Mouse (Mus musculus) liver, embryonic 16.5 days (tissue): ENCODE results near the gene Tspan17. TPM values are rescaled to one million over a fixed set of nuclear protein-coding genes. Genes with fewer than 3 reads are reported as not detected.

Experiments
- ATAC-seq: fragments of 200-750 bp; cut with Nextera tagmentation; 2 replicates; pipeline ENCODE4 v1.8.0; 2017; ENCODE audit warnings: low read depth, mild to moderate bottlenecking, moderate number of reproducible peaks, moderate library complexity
- H3K27ac ChIP-seq: fragments of 300-500 bp; sonication (generic); 2 replicates; pipeline ENCODE4 v1.5.1; 2014; ENCODE audit warnings: mild to moderate bottlenecking, low read length
- H3K27me3 ChIP-seq: fragments of 300-500 bp; sonication (generic); 2 replicates; pipeline ENCODE4 v1.6.1; 2014; ENCODE audit warnings: low read depth, low read length, mixed read lengths; ENCODE audit not compliant: control insufficient read depth, insufficient read depth
- H3K36me3 ChIP-seq: fragments of 300-500 bp; sonication (generic); 2 replicates; pipeline ENCODE4 v1.6.1; 2014; ENCODE audit warnings: mild to moderate bottlenecking; ENCODE audit not compliant: control insufficient read depth, insufficient read depth
- H3K4me1 ChIP-seq: fragments of 300-500 bp; sonication (generic); 2 replicates; pipeline ENCODE4 v1.6.1; 2014; ENCODE audit warnings: low read depth, low read length, mixed read lengths; ENCODE audit not compliant: control insufficient read depth
- H3K4me2 ChIP-seq: fragments of 300-500 bp; sonication (generic); 2 replicates; pipeline ENCODE4 v1.6.1; 2014; ENCODE audit warnings: low read depth, low read length, mixed read lengths
- H3K4me3 ChIP-seq: fragments of 300-500 bp; sonication (generic); 2 replicates; pipeline ENCODE4 v1.5.1; 2014; ENCODE audit warnings: low read depth, mild to moderate bottlenecking, low read length
- H3K9ac ChIP-seq: fragments of 300-500 bp; sonication (generic); 2 replicates; pipeline ENCODE4 v1.6.1; 2014; ENCODE audit warnings: low read depth, low read length
- H3K9me3 ChIP-seq: fragments of 300-500 bp; sonication (generic); replicated peaks from 2 replicates; pipeline ENCODE4 v1.6.1; 2016; ENCODE audit warnings: low read length; ENCODE audit not compliant: control insufficient read depth
- WGBS: fragments of 180-500 bp; shearing (Covaris S2); extraction: QIAGEN DNeasy Blood & Tissue Kit; methylation state at CpG from one replicate; pipeline ENCODE4 v1.1.7; 2014; ENCODE audit not compliant: insufficient replicate concordance; 5-methylcytosine and 5-hydroxymethylcytosine counted together
- polyA plus RNA-seq: library from polyadenylated mRNA; unstranded; fragments of >200 nt; fragmentation: Nextera tagmentation; extraction: Ambion mirVana; gene quantifications from 2 replicates; pipeline ENCODE4 v1.2.1, GENCODE M21; 2015

Tspan17 gene
- polyA plus RNA-seq, 1 experiment from 2014 or later = 1.4 TPM

DNA sequence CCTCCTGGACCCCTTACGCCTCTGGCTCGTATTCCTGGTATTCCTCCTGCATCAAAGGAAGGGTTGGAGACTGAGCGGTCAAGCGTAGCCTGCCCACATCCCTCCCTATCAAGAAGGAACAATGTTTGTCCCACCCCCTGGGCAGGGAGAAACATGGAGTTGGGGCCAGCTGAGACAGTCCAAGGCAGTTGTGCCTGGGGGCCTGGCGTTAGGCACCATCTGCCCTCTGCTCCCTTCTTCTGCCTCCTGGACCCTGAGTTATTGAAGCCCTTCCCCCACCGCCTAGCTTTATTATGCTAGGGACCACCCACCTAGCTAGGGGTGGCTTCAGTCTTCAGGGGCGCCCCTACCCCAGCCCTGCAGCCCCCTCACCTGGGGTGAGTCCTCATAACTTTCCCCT lies 29.7 kb upstream of the Tspan17 start:
- H3K9me3 ChIP-seq = no peaks in the 10 kb centered on the region
- 24% methylated on average over 7 of the region's 7 CpGs for WGBS
- no peak overlapping the region for H3K4me2 ChIP-seq
- H3K27ac ChIP-seq = no peak overlapping the region
- no peak for ATAC-seq
- no peak overlapping the region for H3K4me3 ChIP-seq
- H3K4me1 ChIP-seq = peaks cover 3% of the 10 kb centered on the region
- H3K9ac ChIP-seq = no peak overlapping the region
- H3K36me3 ChIP-seq = no peaks in the 10 kb centered on the region
- peaks cover 32% of the 10 kb centered on the region for H3K27me3 ChIP-seq

DNA sequence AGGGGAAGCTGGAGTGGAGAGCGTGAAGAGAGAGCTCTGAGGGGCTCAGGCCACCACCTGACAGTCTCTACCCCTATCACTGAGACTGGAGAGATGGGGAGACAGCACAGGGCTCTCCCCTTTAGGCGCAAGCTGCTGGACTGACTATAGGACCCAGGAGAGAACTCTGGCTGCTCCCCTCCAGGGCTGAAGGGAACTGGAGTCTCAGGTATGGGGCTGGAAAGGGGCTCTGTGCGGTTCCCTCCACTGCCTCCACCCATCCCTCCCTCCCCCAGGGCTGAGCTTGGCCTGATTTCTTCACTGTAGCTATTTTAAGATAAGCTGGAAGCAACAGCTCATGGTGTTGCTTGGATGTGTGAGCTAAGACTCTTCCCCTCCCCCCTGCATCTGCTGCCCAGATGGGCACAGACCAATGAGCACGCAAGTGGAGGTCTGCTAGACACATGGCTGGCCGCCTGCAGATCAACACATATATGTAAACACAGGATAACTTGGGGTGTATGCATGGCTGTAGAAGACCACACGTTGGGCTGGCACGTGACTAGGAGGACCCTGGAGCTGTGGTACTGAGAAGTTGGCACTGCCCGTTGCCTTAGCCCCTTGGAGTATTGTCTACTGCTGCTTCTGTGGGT lies 28.9 kb upstream of the Tspan17 start:
- H3K36me3 ChIP-seq = no peaks in the 10 kb centered on the region
- H3K4me1 ChIP-seq = peaks cover 3% of the 10 kb centered on the region
- peaks cover 40% of the 10 kb centered on the region for H3K27me3 ChIP-seq
- H3K9ac ChIP-seq = no peak overlapping the region
- H3K27ac ChIP-seq = no peak overlapping the region
- no peaks in the 10 kb centered on the region for H3K9me3 ChIP-seq
- ATAC-seq = no peak
- H3K4me3 ChIP-seq = no peak overlapping the region
- no peak overlapping the region for H3K4me2 ChIP-seq
- WGBS = 50% methylated on average over 8 of the region's 8 CpGs

DNA sequence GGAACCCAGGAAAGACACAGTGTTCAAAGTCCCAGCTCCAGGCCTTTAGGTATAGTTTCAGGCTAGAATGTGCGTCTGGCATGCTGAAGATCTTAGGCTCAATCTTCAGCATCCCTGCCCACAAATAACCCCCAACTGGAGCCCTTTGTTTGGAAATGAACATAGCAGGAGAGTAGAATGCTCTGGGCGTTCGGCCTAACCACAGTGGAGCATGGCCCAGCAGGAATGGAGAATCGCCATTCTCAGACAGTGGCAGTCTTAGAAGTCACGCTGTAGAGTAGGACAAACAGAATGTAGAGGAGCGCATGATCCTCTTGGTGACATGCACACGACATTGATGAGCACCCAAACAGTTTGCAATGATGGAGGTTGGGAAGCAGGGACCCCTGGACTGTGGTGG lies 28.3 kb upstream of the Tspan17 start:
- H3K27me3 ChIP-seq = peaks cover 46% of the 10 kb centered on the region
- WGBS = 55% methylated on average over 7 of the region's 7 CpGs
- no peaks in the 10 kb centered on the region for H3K36me3 ChIP-seq
- peaks cover 3% of the 10 kb centered on the region for H3K4me1 ChIP-seq
- H3K9ac ChIP-seq = no peak overlapping the region
- H3K9me3 ChIP-seq = no peaks in the 10 kb centered on the region
- ATAC-seq = no peak
- no peak overlapping the region for H3K27ac ChIP-seq
- H3K4me3 ChIP-seq = no peak overlapping the region
- H3K4me2 ChIP-seq = no peak overlapping the region

DNA sequence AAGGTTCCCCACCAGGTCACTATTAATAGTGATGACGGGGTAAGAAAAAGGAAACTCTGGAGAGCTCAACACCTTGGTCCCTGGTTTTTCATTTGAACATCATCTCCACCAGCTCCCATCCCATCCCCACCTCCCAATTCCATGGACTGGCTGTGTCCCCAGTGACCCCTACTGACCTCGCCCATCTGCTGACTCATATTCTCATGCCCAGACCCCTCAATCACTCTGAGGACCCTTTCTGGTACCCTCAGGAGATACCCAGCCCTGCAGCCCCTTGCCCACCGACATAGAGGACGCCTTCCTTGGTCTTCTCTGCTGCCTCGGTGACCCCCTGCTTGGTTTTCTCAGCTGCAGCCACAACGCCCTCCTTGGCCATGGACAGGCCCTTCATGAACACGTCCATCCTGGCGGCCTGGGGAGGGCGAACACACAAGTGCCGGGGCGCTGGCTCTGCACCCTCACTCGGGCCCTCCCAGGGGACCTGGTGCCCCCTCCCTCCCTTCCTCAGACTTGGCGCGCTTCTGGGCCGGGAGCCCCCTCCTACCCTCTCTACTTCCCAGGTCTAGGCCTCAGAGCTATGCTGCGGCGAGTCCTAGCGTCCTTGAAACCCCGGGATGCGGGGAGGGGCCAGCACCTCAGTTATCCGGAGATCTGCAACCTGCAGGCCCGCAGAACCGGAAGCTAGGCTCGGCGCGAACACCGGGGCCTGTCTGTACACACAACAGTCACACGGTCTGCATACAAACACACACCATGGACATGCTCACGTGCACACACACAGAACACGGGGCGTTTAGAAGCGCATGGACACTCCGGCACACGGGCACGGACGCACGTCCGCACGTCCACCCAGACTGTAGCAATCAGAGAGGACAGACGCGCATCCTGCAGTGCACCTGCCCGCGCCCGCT lies 23.6 kb upstream of the Tspan17 start:
- Histone ChIP-seq H3K4me3 (peak overlapping the region; percentile 16), H3K36me3 (no peaks in the 10 kb centered on the region), H3K4me1 (no peaks in the 10 kb centered on the region; the same call in 1 of the 2 replicates), H3K27me3 (peaks cover 44% of the 10 kb centered on the region), H3K9me3 (no peaks in the 10 kb centered on the region), H3K9ac (no peak overlapping the region), H3K27ac (no peak overlapping the region), H3K4me2 (peak overlapping the region; percentile 17; the same call in 1 of the 2 replicates)
- WGBS = 4% methylated on average over 44 of the region's 44 CpGs
- no peak for ATAC-seq

DNA sequence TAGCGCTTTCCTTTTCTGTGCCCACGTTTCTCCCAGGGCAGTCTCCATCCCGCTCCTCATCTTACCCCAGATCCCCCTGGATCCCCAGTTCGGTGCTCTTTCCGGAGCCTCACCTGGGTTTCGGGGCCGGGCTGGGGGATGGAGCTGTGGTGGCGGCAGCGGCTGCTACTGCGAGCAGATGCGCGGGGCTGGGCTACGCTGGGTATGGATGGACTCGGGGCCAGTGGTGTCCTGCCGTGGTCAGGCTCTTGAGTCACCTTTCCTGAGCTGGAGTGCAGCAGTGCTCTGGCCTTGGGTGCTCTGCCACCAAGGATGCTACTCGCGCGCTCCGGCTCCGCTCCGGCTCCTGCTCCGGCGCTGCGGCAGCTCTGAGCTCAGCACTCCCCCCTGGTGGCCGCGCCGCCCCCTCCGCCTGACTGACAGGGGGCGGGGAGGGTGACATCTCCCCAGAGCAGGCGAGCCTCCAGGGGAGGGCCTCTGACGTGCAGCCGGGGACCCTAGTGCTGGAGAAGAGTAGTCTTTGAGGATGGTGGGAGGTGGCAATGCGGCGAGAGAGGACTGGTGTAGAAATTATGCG lies 22.9 kb upstream of the Tspan17 start, which contains the start of gene Sncb:
Sncb (minus strand) TSS at position 404 of the 577 bp plus-strand sequence.
- no peak for ATAC-seq
- peak within 1 kb of the TSS; percentile 16 for H3K4me3 ChIP-seq

DNA sequence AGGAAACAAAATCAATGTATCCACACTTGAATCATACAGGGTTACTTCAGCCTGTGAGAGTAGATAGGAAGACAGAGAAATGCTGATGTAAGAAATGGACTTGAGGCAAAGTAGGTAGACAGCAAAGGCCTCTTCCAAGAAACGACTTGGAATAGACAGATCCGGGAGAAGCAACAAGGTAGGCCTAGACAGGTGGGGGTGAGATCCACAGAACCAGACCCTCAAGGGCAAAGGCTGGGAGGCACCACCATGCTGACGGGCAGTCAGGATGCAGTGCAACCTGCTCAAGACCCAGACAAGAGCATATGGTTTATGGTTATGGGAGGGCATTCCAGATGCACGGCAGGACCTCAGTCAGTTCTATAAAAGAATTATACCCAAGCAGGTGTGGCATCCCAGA lies 22.2 kb upstream of the Tspan17 start:
- H3K4me1 ChIP-seq = no peaks in the 10 kb centered on the region; the same call in 1 of the 2 replicates
- WGBS = 67% methylated on average over 4 of the region's 4 CpGs

More for the DNA sequence above, 22.9 kb upstream of the Tspan17 start, which contains the start of gene Sncb:
- WGBS = 5% methylated on average over 35 of the region's 35 CpGs
- Histone ChIP-seq H3K27ac (no peak within 1 kb of the TSS), H3K36me3 (no peaks in the 10 kb centered on the region), H3K27me3 (peaks cover 42% of the 10 kb centered on the region), H3K4me2 (peak within 1 kb of the TSS; percentile 17; the same call in 1 of the 2 replicates), H3K4me1 (no peaks in the 10 kb centered on the region; the same call in 1 of the 2 replicates), H3K9me3 (no peaks in the 10 kb centered on the region), H3K9ac (no peak within 1 kb of the TSS)

DNA sequence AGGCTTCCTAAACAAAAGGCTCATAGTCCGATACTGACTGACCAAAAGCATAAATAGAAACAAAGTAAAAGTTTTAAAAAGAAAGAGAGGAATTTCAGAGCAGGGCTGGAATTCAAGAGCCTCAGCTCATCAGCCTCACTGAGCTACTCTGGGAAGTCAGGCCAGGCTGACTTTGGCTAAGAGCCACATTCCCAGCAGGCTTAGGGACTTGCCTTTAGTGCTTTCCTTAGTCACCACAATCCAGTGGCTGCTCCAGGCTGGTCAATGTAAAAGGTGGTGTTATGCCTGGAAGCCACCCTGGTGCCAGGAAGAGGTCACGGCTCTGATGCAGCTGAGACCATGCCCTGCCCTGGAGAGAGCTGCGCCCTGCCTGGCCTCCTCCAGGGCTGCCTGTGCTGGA lies 8.6 kb upstream of the Tspan17 start:
- WGBS = 64% methylated on average over 3 of the region's 3 CpGs

More for the DNA sequence above, 22.2 kb upstream of the Tspan17 start:
- H3K27ac ChIP-seq = no peak overlapping the region
- peaks cover 42% of the 10 kb centered on the region for H3K27me3 ChIP-seq
- no peak overlapping the region for H3K4me3 ChIP-seq
- no peak overlapping the region for H3K9ac ChIP-seq
- H3K4me2 ChIP-seq = no peak overlapping the region
- no peaks in the 10 kb centered on the region for H3K36me3 ChIP-seq
- ATAC-seq = no peak
- no peaks in the 10 kb centered on the region for H3K9me3 ChIP-seq

DNA sequence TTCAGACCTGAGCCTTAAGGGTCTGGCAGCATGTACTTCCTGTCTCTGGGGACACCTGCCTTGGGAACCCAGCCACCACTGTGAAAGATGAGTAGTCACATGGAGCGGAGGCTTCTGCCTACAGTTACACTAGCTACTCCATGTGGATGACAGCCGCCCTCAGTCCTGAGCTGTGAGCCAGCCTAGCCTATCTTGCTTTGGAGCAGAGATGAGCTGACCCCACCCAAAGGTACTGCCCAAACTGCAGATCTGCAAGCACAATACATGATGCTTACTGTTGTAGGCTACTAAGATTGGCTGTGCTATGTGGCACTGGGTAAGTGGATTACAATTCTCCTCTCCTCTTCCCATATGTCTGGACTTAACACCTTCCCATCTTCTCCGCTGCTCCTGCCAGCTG lies 8.1 kb upstream of the Tspan17 start:
- Histone ChIP-seq H3K4me2 (no peak overlapping the region), H3K36me3 (no peaks in the 10 kb centered on the region), H3K4me3 (no peak overlapping the region), H3K27me3 (no peaks in the 10 kb centered on the region), H3K4me1 (no peaks in the 10 kb centered on the region), H3K9me3 (no peaks in the 10 kb centered on the region), H3K9ac (no peak overlapping the region), H3K27ac (no peak overlapping the region)
- WGBS = 58% methylated on average over 3 of the region's 3 CpGs
- no peak for ATAC-seq

More for the DNA sequence above, 8.6 kb upstream of the Tspan17 start:
- no peak overlapping the region for H3K27ac ChIP-seq
- H3K36me3 ChIP-seq = no peaks in the 10 kb centered on the region
- no peaks in the 10 kb centered on the region for H3K27me3 ChIP-seq
- H3K4me3 ChIP-seq = no peak overlapping the region
- H3K9me3 ChIP-seq = no peaks in the 10 kb centered on the region
- no peak for ATAC-seq
- H3K4me2 ChIP-seq = no peak overlapping the region
- no peak overlapping the region for H3K9ac ChIP-seq
- H3K4me1 ChIP-seq = no peaks in the 10 kb centered on the region
